11 mouse cellular contexts compared by ENCODE assay signal in genomic region chr2:94217481-94217880, GRCm38 (mm10).
"Had no signal": no experiment of that assay in that cellular context is flagged by ENCODE, and none has a peak within 500 bp of the region (broad histone marks: within the 10 kb centered on the region; RNA-seq: fewer than 3 reads in every experiment).

No protein-coding gene starts in this region.

- DNase-seq: liver, embryonic 13.5 days; lung, adult 18-20 months; lung, embryonic 14.5 days; lung, postnatal 14 days; lung, postnatal 36 days; right cerebral cortex, postnatal 14 days; thymus, adult 18-20 months; thymus, postnatal 14 days; thymus, postnatal 36 days had no signal

- ATAC-seq: midbrain, embryonic 13.5 days; midbrain, embryonic 15.5 days had no signal
